Mouse (Mus musculus) embryonic facial prominence, embryonic 11.5 days (tissue): ENCODE data around the gene Vkorc1. TPM values are rescaled to one million over a fixed set of nuclear protein-coding genes. Genes with fewer than 3 reads are reported as not detected.

Source experiments
- ATAC-seq: fragments of 200-750 bp; cut with Nextera tagmentation; replicated peaks from 2 replicates; pipeline ENCODE4 v1.8.0; 2017; ENCODE audit warnings: low read depth; ENCODE audit not compliant: insufficient number of reproducible peaks, low FRiP score, low TSS enrichment
- DNase-seq: peaks from one replicate; pipeline ENCODE4 v3.0.0-alpha.2; 2015; ENCODE audit warnings: low spot score
- H3K27ac ChIP-seq: fragments of 300-500 bp; sonication (generic); replicated peaks from 2 replicates; pipeline ENCODE4 v1.5.1; 2014; ENCODE audit warnings: mild to moderate bottlenecking, low read depth, low read length, control low read depth
- H3K27me3 ChIP-seq: fragments of 300-500 bp; sonication (generic); 2 replicates; pipeline ENCODE4 v1.6.1; 2014; ENCODE audit warnings: mild to moderate bottlenecking, low read length, moderate library complexity, mixed read lengths; ENCODE audit not compliant: control insufficient read depth, insufficient read depth
- H3K36me3 ChIP-seq: fragments of 300-500 bp; sonication (generic); replicated peaks from 2 replicates; pipeline ENCODE4 v1.6.1; 2014; ENCODE audit warnings: low read depth, mild to moderate bottlenecking, low read length, moderate library complexity, mixed read lengths; ENCODE audit not compliant: control insufficient read depth, insufficient read depth
- H3K4me1 ChIP-seq: fragments of 300-500 bp; sonication (generic); 2 replicates; pipeline ENCODE4 v1.6.1; 2014; ENCODE audit warnings: low read length, mixed read lengths; ENCODE audit not compliant: control insufficient read depth, insufficient read depth
- H3K4me2 ChIP-seq: fragments of 300-500 bp; sonication (generic); 2 replicates; pipeline ENCODE4 v1.6.1; 2014; ENCODE audit warnings: low read depth, mild to moderate bottlenecking, control low read depth, low read length, moderate library complexity
- H3K4me3 ChIP-seq: fragments of 300-500 bp; sonication (generic); 2 replicates; pipeline ENCODE4 v1.5.1; 2014; ENCODE audit warnings: low read depth, low read length, control low read depth
- H3K9ac ChIP-seq: fragments of 300-500 bp; sonication (generic); replicated peaks from 2 replicates; pipeline ENCODE4 v1.6.1; 2014; ENCODE audit warnings: mild to moderate bottlenecking, control low read depth, low read length
- H3K9me3 ChIP-seq: fragments of 300-500 bp; sonication (generic); replicated peaks from 2 replicates; pipeline ENCODE4 v1.6.1; 2016; ENCODE audit warnings: mild to moderate bottlenecking, low read length, inconsistent platforms, mixed read lengths; ENCODE audit not compliant: control insufficient read depth
- WGBS: fragments of 180-500 bp; shearing (Covaris S2); extraction: QIAGEN DNeasy Blood & Tissue Kit; methylation state at CpG from one replicate; pipeline ENCODE4 v1.1.7; 2014; 5-methylcytosine and 5-hydroxymethylcytosine counted together
- polyA plus RNA-seq: library from polyadenylated mRNA; unstranded; fragments of >200 nt; fragmentation: Nextera tagmentation; extraction: Ambion mirVana; gene quantifications from 2 replicates; pipeline ENCODE4 v1.2.1, GENCODE M21; 2014

Vkorc1 gene
- polyA plus RNA-seq, 1 experiment from 2014 or later, result 64.5 TPM

- H3K36me3 ChIP-seq, result peaks cover 16% of the 10 kb centered on the region
- H3K9ac ChIP-seq, result peak overlapping the region; percentile 99
- H3K4me2 ChIP-seq, result peak overlapping the region; percentile 52
- no peaks in the 10 kb centered on the region for H3K27me3 ChIP-seq
- H3K27ac ChIP-seq, result peak overlapping the region; percentile 96
- 5% methylated on average over 20 of the region's 20 CpGs for WGBS
- H3K9me3 ChIP-seq, result no peaks in the 10 kb centered on the region
- ATAC-seq (peak; percentile 3; the same call in 1 of the 2 replicates), DNase-seq (peak; percentile 52)
- peak overlapping the region; percentile 93 for H3K4me3 ChIP-seq
- H3K4me1 ChIP-seq, result no peaks in the 10 kb centered on the region
These were observed 20.4 kb downstream of the Vkorc1 start for GRCm38 (mm10) chr7:127874812-127875626.

- no peaks in the 10 kb centered on the region for H3K9me3 ChIP-seq
- ATAC-seq, result no peak
- 84% methylated on average over 5 of the region's 5 CpGs for WGBS
- H3K4me3 ChIP-seq, result no peak overlapping the region
- no peak overlapping the region for H3K4me2 ChIP-seq
- H3K4me1 ChIP-seq, result no peaks in the 10 kb centered on the region
- H3K9ac ChIP-seq, result no peak overlapping the region
- no peaks in the 10 kb centered on the region for H3K27me3 ChIP-seq
- peaks cover 16% of the 10 kb centered on the region for H3K36me3 ChIP-seq
- no peak overlapping the region for H3K27ac ChIP-seq
- DNase-seq, result no peak
These were observed 25.1 kb downstream of the Vkorc1 start for GRCm38 (mm10) chr7:127870136-127870821.

GRCm38 (mm10) chr7:127869149-127869810 is 26.1 kb downstream of the Vkorc1 start:
- H3K4me3 ChIP-seq, result no peak overlapping the region
- H3K9ac ChIP-seq, result no peak overlapping the region
- no peak for DNase-seq
- no peak overlapping the region for H3K27ac ChIP-seq
- no peak for ATAC-seq
- no peak overlapping the region for H3K4me2 ChIP-seq
- WGBS, result 89% methylated on average over 3 of the region's 3 CpGs
- H3K9me3 ChIP-seq, result no peaks in the 10 kb centered on the region
- H3K4me1 ChIP-seq, result no peaks in the 10 kb centered on the region
- no peaks in the 10 kb centered on the region for H3K27me3 ChIP-seq
- H3K36me3 ChIP-seq, result peaks cover 16% of the 10 kb centered on the region

DNA sequence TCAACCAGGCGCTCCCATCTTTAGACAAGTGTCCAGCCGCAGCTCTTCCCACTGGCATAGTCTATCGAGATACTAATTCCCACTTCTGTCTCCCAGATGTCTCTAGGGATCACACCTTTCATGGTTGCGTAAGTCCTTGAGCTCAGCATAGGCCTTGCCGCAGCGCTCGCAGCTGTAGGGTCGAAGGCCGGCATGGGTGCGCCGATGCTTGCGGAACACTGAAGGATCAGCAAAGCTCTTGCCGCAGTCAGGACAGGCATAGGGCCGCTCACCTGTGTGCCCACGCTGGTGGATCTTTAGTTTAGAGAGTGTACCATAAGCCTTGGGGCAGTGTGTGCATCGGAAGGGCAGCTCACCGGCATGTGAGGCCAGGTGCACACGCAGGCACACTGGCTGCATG is 27.8 kb downstream of the Vkorc1 start:
- H3K36me3 ChIP-seq, result peaks cover 16% of the 10 kb centered on the region

DNA sequence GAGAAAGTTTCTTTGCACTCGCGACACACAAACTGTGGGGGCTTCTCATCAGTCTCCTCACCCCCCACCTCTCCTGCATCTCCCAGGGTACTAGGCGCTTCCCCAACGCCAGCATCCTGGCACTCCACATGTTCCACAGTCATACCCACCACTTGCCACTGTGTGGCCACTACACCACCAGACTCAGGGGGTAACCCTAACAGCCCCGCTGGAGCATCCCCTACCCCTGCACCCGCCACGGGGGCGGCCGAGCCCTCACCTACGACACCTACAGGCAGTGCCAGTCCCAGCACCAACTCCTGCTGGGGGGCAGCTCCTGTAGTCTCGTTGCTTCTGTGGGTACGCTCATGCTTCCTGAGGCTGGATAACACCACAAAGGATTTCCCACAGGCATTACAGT is 29.0 kb downstream of the Vkorc1 start:
- H3K9ac ChIP-seq, result no peak overlapping the region
- DNase-seq (no peak), ATAC-seq (no peak)
- no peak overlapping the region for H3K4me3 ChIP-seq
- H3K27ac ChIP-seq, result no peak overlapping the region
- H3K9me3 ChIP-seq, result no peaks in the 10 kb centered on the region
- peaks cover 16% of the 10 kb centered on the region for H3K36me3 ChIP-seq
- H3K4me2 ChIP-seq, result no peak overlapping the region
- H3K27me3 ChIP-seq, result no peaks in the 10 kb centered on the region
- WGBS, result 92% methylated on average over 12 of the region's 12 CpGs
- no peaks in the 10 kb centered on the region for H3K4me1 ChIP-seq

More for the DNA sequence above, 27.8 kb downstream of the Vkorc1 start:
- Histone ChIP-seq H3K4me1 (no peaks in the 10 kb centered on the region), H3K27me3 (no peaks in the 10 kb centered on the region), H3K9ac (no peak overlapping the region), H3K27ac (no peak overlapping the region), H3K4me2 (no peak overlapping the region), H3K4me3 (no peak overlapping the region), H3K9me3 (no peaks in the 10 kb centered on the region)
- ATAC-seq (no peak), DNase-seq (no peak)
- WGBS, result 95% methylated on average over 18 of the region's 18 CpGs

DNA sequence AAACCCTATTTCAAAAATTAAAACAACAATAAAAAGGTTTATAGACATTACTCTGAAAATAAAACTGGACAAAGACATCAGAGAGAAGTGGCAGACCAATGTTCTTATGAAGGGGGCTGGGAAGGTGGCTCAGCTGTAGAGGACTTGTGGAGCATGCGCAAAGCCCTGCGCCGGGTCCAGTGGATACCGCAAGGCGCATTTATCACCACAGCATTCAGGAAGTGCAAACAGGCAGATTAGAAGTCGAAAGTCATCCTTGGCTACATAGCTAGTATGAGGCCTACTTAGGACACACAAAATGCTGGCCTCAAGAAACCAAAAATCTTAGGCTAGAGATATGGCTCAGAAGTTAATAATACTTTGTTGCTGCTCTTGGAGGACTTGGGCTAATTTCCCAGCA is 37.2 kb downstream of the Vkorc1 start:
- 90% methylated on average over 6 of the region's 6 CpGs for WGBS
- no peak overlapping the region for H3K4me2 ChIP-seq
- H3K27ac ChIP-seq, result no peak overlapping the region
- DNase-seq (no peak), ATAC-seq (no peak)
- no peaks in the 10 kb centered on the region for H3K27me3 ChIP-seq
- H3K9ac ChIP-seq, result no peak overlapping the region
- H3K4me3 ChIP-seq, result no peak overlapping the region
- no peaks in the 10 kb centered on the region for H3K36me3 ChIP-seq
- no peaks in the 10 kb centered on the region for H3K4me1 ChIP-seq
- H3K9me3 ChIP-seq, result no peaks in the 10 kb centered on the region

DNA sequence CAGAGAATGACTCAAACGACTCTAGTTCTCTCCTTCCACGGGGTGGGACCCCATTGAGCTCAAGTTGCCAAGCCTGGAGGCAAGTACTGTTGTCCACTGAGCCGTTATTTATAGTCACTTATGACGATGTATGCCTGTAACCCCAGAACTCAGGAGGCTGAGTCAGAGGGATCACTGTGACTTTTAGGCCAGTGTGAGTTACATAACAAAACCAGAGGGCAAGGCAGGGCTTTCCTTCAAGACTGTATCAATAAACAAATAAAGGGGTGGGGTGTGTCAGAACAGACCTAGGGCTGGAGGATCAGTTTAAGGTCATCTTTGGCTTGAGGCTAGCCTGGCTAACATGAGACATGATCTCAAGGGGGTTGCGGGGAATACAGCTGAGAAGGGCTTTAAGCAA is 44.5 kb downstream of the Vkorc1 start:
- Histone ChIP-seq H3K9me3 (no peaks in the 10 kb centered on the region), H3K9ac (no peak overlapping the region), H3K4me1 (no peaks in the 10 kb centered on the region), H3K27ac (no peak overlapping the region), H3K4me2 (no peak overlapping the region), H3K36me3 (no peaks in the 10 kb centered on the region), H3K4me3 (no peak overlapping the region), H3K27me3 (no peaks in the 10 kb centered on the region)
- DNase-seq (no peak), ATAC-seq (no peak)
- 63% methylated on average over 5 of the region's 5 CpGs for WGBS
